Mouse (Mus musculus): ENCODE data around the gene Src.

Gene Src

GRCm38 (mm10) chr2:157417229-157417628 is 1.0 kb upstream of the Src start:
- no peak for DNase-seq (ENCODE audit: low read depth)

DNA sequence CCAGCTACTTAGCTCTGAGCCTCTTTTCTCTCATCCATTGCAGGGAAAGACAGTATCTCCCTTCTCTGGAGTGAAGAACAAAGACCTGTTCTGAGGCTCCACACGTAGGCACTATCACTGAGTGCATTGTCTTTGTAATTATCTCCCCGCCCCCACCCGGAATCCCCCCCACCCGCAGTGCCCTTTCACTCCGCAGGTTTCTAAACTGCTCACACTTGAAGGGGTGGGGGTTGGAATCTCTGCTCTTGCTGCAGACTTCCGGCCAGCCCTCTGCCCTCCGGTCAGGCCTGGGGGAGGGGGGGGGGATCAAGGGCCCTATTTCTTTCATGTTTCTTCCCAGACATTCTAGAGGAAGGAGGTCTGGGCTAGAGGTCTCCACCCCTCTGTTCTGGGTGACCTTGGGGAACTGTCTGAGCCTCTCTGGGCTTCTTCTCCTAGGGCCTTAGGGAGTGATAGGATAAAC is 396 bp downstream of the Src start:
- no peak for DNase-seq (ENCODE audit: low read depth)

GRCm38 (mm10) chr2:157419506-157419905 is 1.3 kb downstream of the Src start:
- no peak for DNase-seq (ENCODE audit: low read depth)

DNA sequence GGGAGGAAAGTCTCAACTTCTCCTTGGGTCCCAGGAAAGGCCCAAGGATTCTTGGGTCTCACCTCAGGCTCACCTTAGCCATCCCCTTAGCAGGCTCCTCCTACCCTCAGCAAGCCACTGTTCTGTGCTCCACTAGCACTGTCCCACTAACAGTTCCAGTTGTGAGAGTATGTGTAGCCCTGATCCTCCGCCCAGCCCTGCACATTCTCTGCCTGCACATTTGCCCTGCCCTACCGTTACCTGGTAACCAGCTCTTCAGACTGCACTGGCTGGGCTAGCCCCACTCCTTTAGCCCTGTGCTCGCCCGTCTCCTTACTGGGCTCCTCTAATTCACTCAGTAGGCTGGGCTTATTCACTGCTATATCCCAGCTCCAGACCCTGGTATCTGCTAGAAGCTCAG is 2.2 kb downstream of the Src start:
- no peak for DNase-seq (ENCODE audit: low read depth)

- no peak for DNase-seq (ENCODE audit: low read depth)
Observed at GRCm38 (mm10) chr2:157422062-157422655, 3.9 kb downstream of the Src start.

DNA sequence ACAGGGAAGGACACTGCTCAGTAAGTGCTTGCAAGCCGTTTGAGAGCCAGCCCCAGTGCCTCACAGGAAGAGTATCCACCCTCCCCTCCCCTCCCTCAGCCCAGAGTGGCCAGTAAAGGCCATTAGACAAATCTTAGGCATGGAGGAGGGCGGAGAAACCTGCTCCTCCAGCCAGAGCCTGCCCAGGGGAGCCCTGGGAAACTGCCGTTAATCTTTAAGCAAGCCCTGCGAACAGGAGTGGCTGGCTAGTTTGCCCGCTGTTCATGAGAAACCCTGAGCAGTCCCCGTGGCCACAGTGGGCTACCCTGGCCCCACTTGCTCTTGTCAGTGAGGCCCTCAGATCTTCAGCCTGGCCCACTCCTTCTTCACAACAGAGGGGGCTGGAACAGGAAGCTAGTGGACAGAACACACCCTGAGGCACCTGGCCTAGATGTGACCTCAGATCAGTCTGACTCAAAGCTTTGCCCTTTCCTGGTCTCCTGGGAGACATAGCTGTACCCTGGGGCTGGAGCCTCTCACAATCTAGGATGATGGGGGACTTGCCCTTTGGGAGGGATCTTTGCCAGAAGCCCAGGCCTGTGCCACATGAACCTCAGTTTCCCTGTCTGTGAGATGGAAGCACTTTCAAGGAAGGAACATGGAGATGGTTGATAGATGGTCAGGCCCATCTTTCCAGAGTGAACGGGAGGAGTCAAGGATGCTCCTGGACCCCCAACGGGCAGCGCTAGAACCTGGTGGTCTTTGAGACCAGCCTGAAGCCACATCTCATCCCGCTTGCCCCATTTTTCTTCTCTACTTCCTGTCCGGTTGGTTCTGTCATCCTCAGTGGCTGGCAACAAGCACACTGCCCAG is 4.8 kb downstream of the Src start:
- no peak for DNase-seq (ENCODE audit: low read depth)

DNA sequence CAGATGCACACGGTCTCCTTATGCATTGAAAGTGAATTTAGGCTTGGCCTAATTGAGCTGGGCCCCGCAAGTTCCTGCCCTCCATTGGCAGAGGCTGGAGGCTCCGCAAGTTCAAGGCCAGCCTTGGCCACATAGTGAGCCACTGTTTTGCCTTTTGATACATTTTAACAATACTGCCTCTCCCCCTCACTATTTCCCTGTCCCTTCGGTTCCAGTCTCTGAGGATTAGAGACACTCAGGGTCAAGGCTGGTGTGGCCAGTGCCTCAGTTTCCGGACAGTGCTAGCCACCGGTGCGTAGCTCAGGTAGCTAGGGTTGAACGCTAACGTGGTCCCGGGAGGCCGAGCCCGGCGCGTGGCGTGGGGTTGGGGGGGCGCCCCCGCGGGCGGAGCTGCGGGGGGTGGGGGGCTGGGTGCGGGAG is 5.5 kb downstream of the Src start:
- no peak for DNase-seq (ENCODE audit: low read depth)

DNA sequence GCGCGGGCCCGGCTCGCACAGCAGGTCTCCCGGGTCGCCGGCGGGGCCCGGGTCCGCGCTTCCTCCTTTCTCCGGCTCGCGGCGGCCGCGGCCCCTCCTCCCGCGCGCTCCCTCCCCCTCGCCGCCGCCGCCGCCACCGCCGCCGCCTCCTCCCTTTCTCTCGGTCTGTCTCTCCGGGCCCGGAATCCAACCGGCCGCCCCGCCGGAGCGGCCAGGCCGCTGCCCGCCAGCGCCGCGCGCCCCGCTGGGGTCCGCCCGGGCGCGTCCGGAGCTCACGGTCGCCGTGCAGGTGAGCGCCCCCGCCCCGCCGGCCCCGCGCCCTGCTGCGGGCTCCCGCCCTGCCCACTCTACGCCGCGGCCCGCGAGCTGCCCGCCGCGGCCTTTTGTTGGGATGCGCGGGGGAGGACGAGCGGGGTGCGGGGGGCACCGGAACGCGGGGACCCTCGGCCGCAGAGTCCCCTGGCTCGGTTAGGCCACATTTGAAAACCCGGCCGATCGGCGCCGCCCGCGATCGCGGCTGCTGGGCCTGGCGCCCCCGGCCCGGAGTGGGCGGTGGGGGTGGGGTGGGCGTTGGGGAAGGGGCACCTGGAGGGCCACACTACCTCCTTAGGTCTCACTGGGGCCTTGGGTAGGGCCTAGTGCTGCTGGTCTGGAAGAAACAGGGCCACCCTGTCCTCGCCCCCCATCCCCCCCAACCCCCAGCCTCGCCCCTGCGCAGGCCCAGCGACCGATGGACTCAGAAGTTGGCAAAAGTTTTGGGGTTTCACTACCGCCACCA is 6.1 kb downstream of the Src start:
- DNase-seq (ENCODE audit: low read depth) = no peak

- no peak for DNase-seq (ENCODE audit: low read depth)
Observed at GRCm38 (mm10) chr2:157424904-157425642, 6.8 kb downstream of the Src start.

DNA sequence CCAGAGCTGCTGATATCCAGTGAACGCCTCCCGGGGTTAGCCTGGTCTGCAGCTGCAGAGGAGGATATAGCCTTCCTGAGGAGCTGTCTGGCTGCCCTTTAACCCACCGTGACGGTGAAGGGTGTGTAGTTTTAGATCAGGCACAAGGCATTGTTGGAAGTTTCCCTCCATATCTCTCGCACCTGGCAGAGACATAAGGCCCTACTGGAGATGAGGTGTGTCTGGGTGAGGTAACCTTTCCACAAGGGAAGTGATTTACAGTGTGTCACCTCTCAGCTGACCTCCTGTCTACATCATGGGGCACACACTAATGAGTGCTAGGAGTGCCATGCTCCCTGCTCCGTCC is 7.4 kb downstream of the Src start:
- DNase-seq (ENCODE audit: low read depth) = no peak

- DNase-seq (ENCODE audit: low read depth) = no peak
Observed at GRCm38 (mm10) chr2:157426171-157426570, 7.9 kb downstream of the Src start.

GRCm38 (mm10) chr2:157427164-157427563 is 8.9 kb downstream of the Src start:
- DNase-seq (ENCODE audit: low read depth) = no peak

DNA sequence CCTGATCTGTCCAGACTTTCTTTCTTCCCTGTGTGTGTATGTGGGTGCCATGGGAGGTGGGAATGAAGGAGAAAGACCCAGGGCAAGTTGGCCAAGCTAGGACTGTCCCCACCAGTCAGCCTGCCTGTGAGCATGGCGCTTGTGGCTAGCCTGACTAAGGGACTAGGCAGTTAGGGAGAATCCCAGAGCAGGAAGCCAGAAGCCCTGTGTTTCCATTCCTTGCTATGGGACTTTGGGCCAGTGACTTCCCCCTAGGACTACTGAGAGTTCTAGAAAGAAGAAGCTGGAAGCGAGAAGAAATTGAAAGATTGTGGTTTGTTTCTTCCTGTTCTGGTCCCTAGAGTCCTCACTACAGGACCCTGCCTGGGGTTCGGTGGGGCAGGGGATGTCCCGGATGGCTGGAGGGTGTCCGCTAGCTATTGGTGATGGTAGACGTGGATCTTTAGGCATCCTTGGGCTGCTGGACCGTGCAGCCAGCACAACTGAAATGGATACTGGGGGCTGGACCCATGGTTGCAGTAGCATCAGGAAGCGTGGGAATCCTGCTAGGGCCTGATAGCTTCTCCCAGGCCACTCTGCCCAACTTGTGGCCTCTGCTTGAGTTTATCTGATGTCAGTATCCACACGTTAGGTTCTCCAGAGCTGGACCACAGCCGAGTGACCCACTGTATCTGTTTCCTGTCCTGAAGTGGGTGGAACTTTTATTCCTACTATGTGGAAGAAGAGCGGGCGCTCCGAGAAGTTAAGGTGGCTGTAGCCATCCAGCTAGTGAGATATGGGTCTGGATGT is 10.3 kb downstream of the Src start:
- no peak for DNase-seq (ENCODE audit: low read depth)

GRCm38 (mm10) chr2:157429735-157430134 is 11.5 kb downstream of the Src start:
- no peak for DNase-seq (ENCODE audit: low read depth)

DNA sequence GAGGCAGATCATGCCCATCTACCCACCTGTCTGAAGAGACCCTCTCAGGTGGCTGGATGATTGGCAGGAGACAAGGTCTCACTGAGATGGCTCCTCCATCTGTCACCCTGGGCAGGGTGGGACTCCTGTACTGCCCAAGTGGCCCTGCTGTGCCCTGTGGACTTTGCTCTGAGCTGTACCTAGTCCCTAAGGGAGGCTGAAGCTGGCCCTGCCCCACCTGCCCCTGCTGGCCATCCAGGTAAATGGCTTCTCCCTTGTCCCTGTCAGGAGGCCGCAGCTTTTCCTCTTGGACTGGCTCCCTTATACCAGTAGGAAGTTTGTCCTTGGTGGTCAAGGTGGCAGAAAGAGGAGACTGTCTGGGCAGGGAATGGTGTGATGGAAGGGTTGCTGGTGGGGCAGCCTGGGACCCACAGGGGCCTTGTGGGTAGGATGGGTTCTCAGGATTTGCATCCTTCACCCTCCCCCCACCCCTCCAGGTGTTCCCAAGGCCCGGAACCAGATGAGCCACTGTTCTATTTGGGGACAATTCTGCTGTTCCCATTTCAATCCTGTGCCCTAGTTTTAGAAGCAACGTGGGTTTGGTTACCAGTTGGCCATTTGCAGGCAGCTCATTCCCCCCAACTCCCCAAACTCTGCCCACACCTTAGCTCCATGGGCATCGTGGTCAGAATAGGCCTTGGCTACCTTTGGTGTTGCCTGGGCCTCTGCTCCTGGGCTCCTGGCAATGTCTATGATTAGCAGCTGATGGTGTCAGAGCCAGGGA is 12.6 kb downstream of the Src start:
- no peak for DNase-seq (ENCODE audit: low read depth)

GRCm38 (mm10) chr2:157431912-157432311 is 13.7 kb downstream of the Src start:
- DNase-seq (ENCODE audit: low read depth) = no peak

DNA sequence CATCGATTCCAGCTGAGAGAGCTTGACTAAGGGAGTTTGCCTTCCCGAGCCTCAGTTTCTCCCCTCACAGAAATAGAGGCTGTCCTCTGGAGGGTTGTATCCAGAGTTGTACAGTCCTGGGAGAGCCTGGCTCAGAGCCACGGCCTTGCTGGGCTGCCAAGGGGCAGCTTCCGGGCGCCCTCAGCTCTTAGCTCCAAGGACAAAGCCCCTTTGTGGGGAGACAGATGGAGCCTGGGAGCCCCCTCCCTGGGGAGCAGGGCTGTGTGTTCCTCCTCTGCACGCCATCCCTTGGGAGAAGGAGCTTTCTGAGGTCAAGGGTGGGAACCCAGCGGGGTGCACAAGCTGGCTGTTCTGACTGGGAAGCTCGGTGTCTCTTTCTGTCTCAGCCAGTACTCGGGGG is 14.2 kb downstream of the Src start:
- no peak for DNase-seq (ENCODE audit: low read depth)

GRCm38 (mm10) chr2:157434041-157434440 is 15.8 kb downstream of the Src start:
- DNase-seq (ENCODE audit: low read depth) = no peak

GRCm38 (mm10) chr2:157434497-157434896 is 16.3 kb downstream of the Src start:
- DNase-seq (ENCODE audit: low read depth) = no peak

- no peak for DNase-seq (ENCODE audit: low read depth)
Observed at GRCm38 (mm10) chr2:157436496-157436895, 18.3 kb downstream of the Src start.

GRCm38 (mm10) chr2:157437123-157437522 is 18.9 kb downstream of the Src start:
- no peak for DNase-seq (ENCODE audit: low read depth)

Data from fibroblast of lung, adult 2 months (primary cell).